Mouse (Mus musculus): ENCODE measurements around the gene Olfr1380.
"Not testable (repeated sequence)": the region's sequence is repeated elsewhere in the genome, so short reads cannot be mapped to it uniquely, and the experiment has no call there.

DNA sequence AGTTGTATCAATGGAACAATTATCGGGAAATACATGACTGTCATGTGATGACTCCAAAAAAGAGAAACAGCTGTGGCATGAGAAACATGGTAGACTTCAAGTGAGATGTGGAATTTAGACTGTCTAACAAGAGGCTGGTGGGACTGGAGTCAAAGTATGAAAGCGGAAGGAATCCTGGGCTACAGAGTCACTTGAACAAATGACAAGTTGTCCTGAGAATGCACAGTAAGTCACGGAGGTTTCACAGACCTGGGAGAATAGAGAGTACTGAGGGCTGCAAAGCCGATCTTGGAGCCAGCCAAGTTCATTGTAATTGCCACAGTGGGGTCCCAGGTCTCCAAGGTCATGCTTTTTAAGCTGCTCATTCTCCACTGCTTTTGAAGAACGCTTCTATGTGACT lies at the start of gene Olfr1380:
- not testable (repeated sequence) for TF ChIP-seq POLR2A, CTCF (IDR thresholded peaks at IDR 0.05; ENCODE audit: extremely low read depth, insufficient read depth, low read length)

Data from cortical plate, adult 2 months (tissue).